Mouse (Mus musculus) heart, embryonic 12.5 days (tissue): ENCODE data around the gene Camk2g. TPM values are rescaled to one million over a fixed set of nuclear protein-coding genes. Genes with fewer than 3 reads are reported as not detected.
"Not testable (repeated sequence)": the region's sequence is repeated elsewhere in the genome, so short reads cannot be mapped to it uniquely, and the experiment has no call there.

ENCODE experiments used
- ATAC-seq: fragments of 200-750 bp; cut with Nextera tagmentation; 2 replicates; pipeline ENCODE4 v1.8.0; 2017; ENCODE audit warnings: moderate TSS enrichment, moderate library complexity; ENCODE audit not compliant: insufficient number of reproducible peaks, low FRiP score
- H3K27ac ChIP-seq: fragments of 300-500 bp; sonication (generic); 2 replicates; pipeline ENCODE4 v1.5.1; 2016; ENCODE audit warnings: mild to moderate bottlenecking, moderate library complexity; ENCODE audit not compliant: poor library complexity, severe bottlenecking
- H3K27me3 ChIP-seq: fragments of 300-500 bp; sonication (generic); replicated peaks from 2 replicates; pipeline ENCODE4 v1.6.1; 2016; ENCODE audit warnings: mild to moderate bottlenecking, moderate library complexity
- H3K36me3 ChIP-seq: fragments of 300-500 bp; sonication (generic); 2 replicates; pipeline ENCODE4 v1.6.1; 2016; ENCODE audit warnings: mild to moderate bottlenecking, moderate library complexity
- H3K4me1 ChIP-seq: fragments of 300-500 bp; sonication (generic); replicated peaks from 2 replicates; pipeline ENCODE4 v1.6.1; 2016; ENCODE audit warnings: mild to moderate bottlenecking
- H3K4me2 ChIP-seq: fragments of 300-500 bp; sonication (generic); 2 replicates; pipeline ENCODE4 v1.6.1; 2016; ENCODE audit warnings: mild to moderate bottlenecking, moderate library complexity
- H3K4me3 ChIP-seq: fragments of 300-500 bp; sonication (generic); 2 replicates; pipeline ENCODE4 v1.5.1; 2016; ENCODE audit warnings: mild to moderate bottlenecking
- H3K9ac ChIP-seq: fragments of 300-500 bp; sonication (generic); 2 replicates; pipeline ENCODE4 v1.6.1; 2016; ENCODE audit warnings: mild to moderate bottlenecking, moderate library complexity
- H3K9me3 ChIP-seq: fragments of 300-500 bp; sonication (generic); replicated peaks from 2 replicates; pipeline ENCODE4 v1.6.1; 2016; ENCODE audit warnings: mild to moderate bottlenecking, moderate library complexity
- WGBS: fragments of 180-500 bp; shearing (Covaris S2); methylation state at CpG from one replicate; pipeline ENCODE4 v1.1.7; 2016; 5-methylcytosine and 5-hydroxymethylcytosine counted together
- polyA plus RNA-seq: library from polyadenylated mRNA; unstranded; fragments of >200 nt; fragmentation: Nextera tagmentation; extraction: Ambion mirVana; gene quantifications from 2 replicates; pipeline ENCODE4 v1.2.1, GENCODE M21; 2016

The Camk2g gene
- polyA plus RNA-seq, 1 experiment from 2014 or later: 65.4 TPM

DNA sequence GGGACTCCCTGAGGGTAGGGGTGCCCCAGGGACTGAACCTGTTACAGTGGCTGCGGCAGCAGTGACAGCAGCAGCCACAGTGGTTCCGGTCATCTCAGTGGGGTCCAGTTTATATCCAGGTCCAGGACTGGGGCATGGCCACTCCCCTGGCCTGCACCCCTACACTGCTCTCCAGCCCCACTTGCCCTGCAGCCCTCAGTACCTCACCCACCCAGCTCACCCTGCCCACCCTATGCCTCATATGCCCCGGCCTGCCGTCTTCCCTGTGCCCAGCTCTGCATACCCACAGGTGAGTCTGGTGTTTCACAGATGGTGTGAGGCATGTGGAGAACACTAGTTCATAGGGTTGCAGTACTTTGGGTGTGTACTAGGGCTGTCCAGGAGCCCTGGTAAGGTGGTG is 72.5 kb downstream of the Camk2g start:
- ATAC-seq: no peak

GRCm38 (mm10) chr14:20719767-20720166 is 74.1 kb downstream of the Camk2g start:
- no peak overlapping the region for H3K4me3 ChIP-seq
- ATAC-seq: no peak
- no peaks in the 10 kb centered on the region for H3K27me3 ChIP-seq
- no peak overlapping the region for H3K4me2 ChIP-seq
- no peaks in the 10 kb centered on the region for H3K9me3 ChIP-seq
- WGBS: 93% methylated on average over 12 of the region's 12 CpGs
- H3K9ac ChIP-seq: no peak overlapping the region
- peaks cover 98% of the 10 kb centered on the region for H3K36me3 ChIP-seq
- H3K27ac ChIP-seq: no peak overlapping the region
- H3K4me1 ChIP-seq: peaks cover 1% of the 10 kb centered on the region; the same call in 1 of the 2 replicates

More for the DNA sequence above, 72.5 kb downstream of the Camk2g start:
- Histone ChIP-seq H3K27me3 (no peaks in the 10 kb centered on the region), H3K27ac (no peak overlapping the region), H3K36me3 (peaks cover 96% of the 10 kb centered on the region), H3K4me3 (no peak overlapping the region), H3K4me1 (peaks cover 14% of the 10 kb centered on the region), H3K9me3 (no peaks in the 10 kb centered on the region), H3K4me2 (no peak overlapping the region), H3K9ac (no peak overlapping the region)
- 93% methylated on average over 4 of the region's 4 CpGs for WGBS

GRCm38 (mm10) chr14:20718443-20718842 is 75.4 kb downstream of the Camk2g start:
- WGBS: 85% methylated on average over 10 of the region's 10 CpGs
- H3K27ac ChIP-seq: no peak overlapping the region
- H3K4me2 ChIP-seq: no peak overlapping the region
- H3K9me3 ChIP-seq: no peaks in the 10 kb centered on the region
- peaks cover 98% of the 10 kb centered on the region for H3K36me3 ChIP-seq
- H3K27me3 ChIP-seq: no peaks in the 10 kb centered on the region
- ATAC-seq: no peak
- H3K4me3 ChIP-seq: no peak overlapping the region
- no peak overlapping the region for H3K9ac ChIP-seq
- H3K4me1 ChIP-seq: peaks cover 14% of the 10 kb centered on the region

DNA sequence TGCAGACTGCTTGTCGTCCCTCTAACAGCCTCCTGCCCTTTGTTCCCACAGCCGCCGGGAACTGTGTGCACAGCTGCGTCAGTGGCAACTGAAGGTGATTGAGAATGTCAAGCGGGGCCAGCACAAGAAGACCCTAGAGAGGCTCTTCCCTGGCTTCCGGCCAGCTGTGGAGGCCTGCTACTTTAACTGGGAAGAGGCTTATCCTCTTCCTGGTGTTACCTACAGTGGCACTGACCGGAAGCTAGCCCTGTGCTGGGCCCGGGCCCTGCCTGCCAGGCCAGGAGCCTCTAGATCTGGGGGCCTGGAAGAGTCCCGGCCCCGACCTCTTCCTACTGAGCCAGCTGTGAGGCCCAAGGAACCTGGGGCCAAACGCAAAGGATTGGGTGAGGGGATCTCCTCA is 80.1 kb downstream of the Camk2g start:
- peak overlapping the region; percentile 41 for H3K4me2 ChIP-seq
- WGBS: 31% methylated on average over 11 of the region's 11 CpGs
- ATAC-seq: peak; percentile 65
- H3K36me3 ChIP-seq: peaks cover 90% of the 10 kb centered on the region
- H3K9ac ChIP-seq: peak overlapping the region; percentile 61
- no peaks in the 10 kb centered on the region for H3K9me3 ChIP-seq
- H3K4me1 ChIP-seq: peaks cover 40% of the 10 kb centered on the region
- H3K27me3 ChIP-seq: no peaks in the 10 kb centered on the region
- no peak overlapping the region for H3K4me3 ChIP-seq
- peak overlapping the region; percentile 89 for H3K27ac ChIP-seq

DNA sequence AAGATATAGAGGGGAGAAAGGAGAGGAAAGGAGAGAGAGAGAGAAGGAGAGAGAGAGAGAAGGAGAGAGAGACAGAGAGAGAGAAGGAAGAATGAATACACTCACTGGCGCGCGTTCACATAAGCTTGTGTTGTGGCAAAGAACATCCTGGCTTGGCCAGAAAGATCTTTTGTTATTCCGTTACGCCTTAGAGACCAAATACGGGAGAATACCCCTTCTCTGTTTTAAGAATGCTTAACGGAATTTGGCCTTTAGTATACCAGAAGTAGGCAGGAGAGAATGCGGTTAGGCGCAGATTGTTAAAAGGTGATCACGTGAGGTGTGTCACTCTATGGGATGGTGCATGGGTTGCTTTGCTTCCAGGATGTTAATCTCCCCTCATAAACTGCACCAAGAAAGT is 85.6 kb downstream of the Camk2g start:
- H3K27ac ChIP-seq: 0 out of 2 replicates have a peak overlapping the region, but pooled peaks have one; percentile 90
- peaks cover 35% of the 10 kb centered on the region for H3K4me1 ChIP-seq
- H3K9me3 ChIP-seq: no peaks in the 10 kb centered on the region
- peak overlapping the region; percentile 84 for H3K4me2 ChIP-seq
- no peaks in the 10 kb centered on the region for H3K27me3 ChIP-seq
- peak overlapping the region; percentile 97 for H3K4me3 ChIP-seq
- ATAC-seq: no peak
- H3K36me3 ChIP-seq: peaks cover 48% of the 10 kb centered on the region
- H3K9ac ChIP-seq: peak overlapping the region; percentile 99
- WGBS: 10% methylated on average over 10 of the region's 10 CpGs

DNA sequence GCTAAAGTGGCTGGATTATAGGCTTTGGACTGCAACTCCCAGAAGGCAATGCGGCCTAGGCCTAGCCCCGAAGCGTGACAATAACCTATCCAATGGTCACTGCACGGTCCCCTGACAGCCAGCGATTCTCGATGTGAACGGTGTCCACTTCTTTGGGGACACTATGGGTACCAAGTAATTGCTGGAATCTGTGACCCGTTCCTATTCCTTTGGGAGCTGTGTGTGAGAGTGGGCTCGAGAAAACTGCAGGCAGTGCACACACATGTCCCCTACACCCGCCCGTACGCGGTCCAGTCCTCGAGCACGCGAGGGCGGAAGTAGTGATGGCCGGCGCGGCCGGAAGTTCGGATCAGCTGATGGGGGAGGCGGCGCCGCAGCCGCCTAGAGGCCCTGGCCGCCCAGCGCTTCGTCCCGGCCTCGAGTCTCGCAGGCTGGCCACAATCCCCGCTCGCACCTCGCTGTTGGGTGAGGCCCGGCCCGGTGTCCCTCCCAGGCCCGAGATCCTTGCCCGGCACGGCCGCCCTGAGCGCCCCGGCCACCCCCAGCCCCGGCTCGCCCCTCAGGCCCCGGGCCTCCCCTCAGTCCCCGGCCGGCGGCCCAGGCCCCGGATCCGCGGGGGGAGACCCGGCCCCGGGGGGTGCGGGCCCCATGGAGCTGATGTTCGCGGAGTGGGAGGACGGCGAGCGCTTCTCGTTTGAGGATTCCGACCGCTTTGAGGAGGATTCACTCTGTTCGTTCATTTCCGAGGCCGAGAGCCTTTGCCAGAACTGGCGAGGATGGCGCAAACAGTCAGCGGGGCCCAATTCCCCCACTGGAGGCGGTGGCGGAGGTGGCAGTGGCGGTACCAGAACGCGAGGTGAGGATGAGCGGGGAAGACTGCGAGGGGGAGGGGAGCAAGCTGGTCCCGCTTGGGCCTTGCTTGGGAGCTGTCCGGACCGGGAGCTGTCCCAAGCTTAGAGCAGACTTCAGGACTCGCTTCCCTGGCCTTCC is 86.4 kb downstream of the Camk2g start, which contains the start of gene Zswim8:
Gene Zswim8 (plus strand): TSS at position 352 of the 990 bp plus-strand sequence.
- H3K36me3 ChIP-seq: peaks cover 41% of the 10 kb centered on the region
- H3K9me3 ChIP-seq: no peaks in the 10 kb centered on the region
- WGBS: under 1% methylated on average over 75 of the region's 80 CpGs
- H3K9ac ChIP-seq: peak within 1 kb of the TSS; percentile 99
- H3K4me1 ChIP-seq: peaks cover 29% of the 10 kb centered on the region
- peak; percentile 93 for ATAC-seq
- no peaks in the 10 kb centered on the region for H3K27me3 ChIP-seq
- peak within 1 kb of the TSS; percentile 90 for H3K27ac ChIP-seq
- peak within 1 kb of the TSS; percentile 97 for H3K4me3 ChIP-seq
- peak within 1 kb of the TSS; percentile 84 for H3K4me2 ChIP-seq

DNA sequence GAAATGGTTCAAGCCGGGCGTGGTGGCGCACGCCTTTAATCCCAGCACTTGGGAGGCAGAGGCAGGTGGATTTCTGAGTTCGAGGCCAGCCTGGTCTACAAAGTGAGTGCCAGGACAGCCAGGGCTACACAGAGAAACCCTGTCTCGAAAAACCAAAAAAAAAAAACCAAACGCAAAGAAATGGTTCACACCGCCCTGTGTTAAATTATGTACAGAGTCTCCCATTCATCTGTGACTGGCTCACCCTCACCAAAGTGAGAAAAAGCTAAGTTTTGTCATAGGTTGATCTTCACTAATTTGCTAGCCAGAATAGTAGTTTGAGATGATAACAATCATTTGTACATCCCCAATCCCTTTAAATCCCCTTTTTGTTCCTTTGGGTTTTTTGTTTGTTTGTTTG is 90.4 kb downstream of the Camk2g start:
- Histone ChIP-seq H3K4me3 (peak overlapping the region; percentile 98), H3K9ac (peak overlapping the region; percentile 95), H3K4me2 (peak overlapping the region; percentile 80), H3K27ac (peak overlapping the region; percentile 96), H3K36me3 (peaks cover 22% of the 10 kb centered on the region), H3K4me1 (peaks cover 32% of the 10 kb centered on the region)
- H3K27me3 ChIP-seq, ATAC-seq, H3K9me3 ChIP-seq: not testable (repeated sequence)
- 6% methylated on average over 8 of the region's 8 CpGs for WGBS

DNA sequence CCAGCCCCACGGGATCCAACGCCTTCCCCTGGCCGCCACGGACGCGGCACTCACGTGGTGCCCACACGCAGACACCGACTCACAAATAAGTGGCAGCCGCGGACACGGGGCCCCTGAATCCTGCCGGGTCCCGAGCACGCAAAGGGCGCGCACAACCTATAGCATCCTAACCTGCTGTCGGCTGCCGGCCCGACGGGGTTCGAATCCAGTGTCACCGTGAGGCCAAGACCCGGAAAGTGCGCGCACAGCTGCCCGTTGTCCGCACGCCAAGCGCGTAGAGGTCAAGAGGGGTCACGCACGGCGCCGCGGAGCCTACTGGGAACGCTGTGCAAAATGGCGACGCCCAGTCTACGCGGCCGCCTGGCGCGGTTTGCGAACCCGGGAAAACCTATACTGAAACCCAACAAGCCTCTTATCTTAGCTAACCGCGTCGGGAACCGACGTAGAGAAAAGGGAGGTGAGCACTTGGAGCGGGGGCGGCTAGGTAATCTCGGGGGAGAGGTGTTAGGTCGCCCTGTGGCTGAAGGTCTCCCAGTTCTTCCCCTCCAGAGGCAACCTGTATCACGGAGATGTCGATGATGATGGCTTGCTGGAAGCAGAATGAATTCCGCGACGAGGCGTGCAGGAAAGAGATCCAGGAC is 91.0 kb downstream of the Camk2g start, which contains the start of gene Chchd1:
Gene Chchd1 (plus strand): TSS at position 266 of the 641 bp plus-strand sequence.
- Histone ChIP-seq H3K9ac (peak within 1 kb of the TSS; percentile 95), H3K36me3 (peaks cover 28% of the 10 kb centered on the region), H3K4me1 (peaks cover 35% of the 10 kb centered on the region), H3K27ac (peak within 1 kb of the TSS; percentile 96), H3K9me3 (no peaks in the 10 kb centered on the region), H3K4me2 (peak within 1 kb of the TSS; percentile 80), H3K27me3 (no peaks in the 10 kb centered on the region), H3K4me3 (peak within 1 kb of the TSS; percentile 98)
- peak; percentile 83 for ATAC-seq
- under 1% methylated on average over 61 of the region's 61 CpGs for WGBS

DNA sequence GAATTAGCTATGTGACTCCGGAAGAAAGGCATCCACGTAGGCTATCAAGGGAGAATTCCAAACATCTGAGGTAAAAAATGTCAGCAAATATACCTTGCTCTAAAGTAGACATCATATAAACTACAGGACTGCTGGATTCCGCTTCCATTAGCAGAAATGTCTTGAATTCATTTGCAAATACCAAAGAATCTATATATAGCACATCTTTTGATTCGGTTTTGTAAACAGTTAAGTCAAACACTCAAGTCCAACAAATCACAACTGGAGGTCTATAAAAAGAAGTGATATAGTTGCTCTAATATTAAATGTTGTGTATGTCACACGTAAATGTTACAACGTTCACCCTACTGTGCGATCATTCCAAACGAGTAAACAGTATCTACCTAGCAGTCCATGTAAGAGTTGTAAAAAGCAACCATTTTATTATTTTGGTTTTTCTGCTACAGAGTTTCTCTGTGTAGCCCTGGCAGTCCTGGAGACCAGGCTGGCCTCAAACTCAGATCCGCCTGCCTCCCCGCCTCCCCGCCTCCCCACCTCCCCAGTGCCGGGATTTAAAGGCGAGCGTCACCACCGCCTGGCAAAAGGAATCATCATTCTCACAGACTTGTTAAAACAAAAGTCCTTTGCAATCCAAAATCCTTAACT is 91.7 kb downstream of the Camk2g start:
- Histone ChIP-seq H3K27ac (peak overlapping the region; percentile 96), H3K9me3 (no peaks in the 10 kb centered on the region), H3K36me3 (peaks cover 31% of the 10 kb centered on the region), H3K9ac (peak overlapping the region; percentile 95), H3K4me2 (peak overlapping the region; percentile 80), H3K27me3 (no peaks in the 10 kb centered on the region), H3K4me3 (peak overlapping the region; percentile 98), H3K4me1 (peaks cover 42% of the 10 kb centered on the region)
- 0 out of 2 replicates have a peak, but pooled peaks have one; percentile 9 for ATAC-seq
- WGBS: 8% methylated on average over 15 of the region's 15 CpGs

GRCm38 (mm10) chr14:20701554-20701953 is 92.3 kb downstream of the Camk2g start:
- 79% methylated on average over 8 of the region's 8 CpGs for WGBS
- Histone ChIP-seq H3K9me3 (no peaks in the 10 kb centered on the region), H3K9ac (peak overlapping the region; percentile 66; the same call in 1 of the 2 replicates), H3K36me3 (peaks cover 31% of the 10 kb centered on the region), H3K4me1 (peaks cover 48% of the 10 kb centered on the region), H3K27me3 (no peaks in the 10 kb centered on the region), H3K4me2 (peak overlapping the region; percentile 66), H3K4me3 (peak overlapping the region; percentile 98), H3K27ac (peak overlapping the region; percentile 44)
- ATAC-seq: no peak
